Mouse (Mus musculus) thymus, postnatal 25 days (tissue): Measurements from ENCODE around the gene Ccdc142.

ENCODE experiments used
- DNase-seq: peaks from one replicate; pipeline ENCODE4 v3.0.0; 2022

Gene Ccdc142

GRCm38 (mm10) chr6:83086121-83087035, 15.0 kb upstream of the Ccdc142 start, which contains the start of gene Lbx2:
Gene Lbx2 (plus strand): TSS chr6:83086367.
- peak; percentile 22 for DNase-seq

- no peak for DNase-seq
These were observed 14.0 kb upstream of the Ccdc142 start for GRCm38 (mm10) chr6:83087205-83087925.

GRCm38 (mm10) chr6:83087926-83088260, 13.5 kb upstream of the Ccdc142 start:
- no peak for DNase-seq

GRCm38 (mm10) chr6:83092416-83093127, 8.8 kb upstream of the Ccdc142 start:
- no peak for DNase-seq

GRCm38 (mm10) chr6:83095968-83096367, 5.4 kb upstream of the Ccdc142 start:
- peak; percentile 54 for DNase-seq

- no peak for DNase-seq
These were observed 3.0 kb upstream of the Ccdc142 start for GRCm38 (mm10) chr6:83098411-83098810.

GRCm38 (mm10) chr6:83101688-83102556, 521 bp downstream of the Ccdc142 start:
- peak; percentile 81 for DNase-seq

- no peak for DNase-seq
These were observed 1.8 kb downstream of the Ccdc142 start for GRCm38 (mm10) chr6:83103130-83103650.

- DNase-seq: no peak
These were observed 2.8 kb downstream of the Ccdc142 start for GRCm38 (mm10) chr6:83104158-83104557.

- peak; percentile 85 for DNase-seq
These were observed 6.4 kb downstream of the Ccdc142 start for GRCm38 (mm10) chr6:83107566-83108400.

- peak; percentile 72 for DNase-seq
These were observed 7.6 kb downstream of the Ccdc142 start, which contains the start of gene Mrpl53 for GRCm38 (mm10) chr6:83108762-83109668. Gene Mrpl53 (plus strand): TSS chr6:83109040.

GRCm38 (mm10) chr6:83111510-83112136, 10.2 kb downstream of the Ccdc142 start:
- DNase-seq: no peak

- DNase-seq: peak; percentile 93
These were observed 13.7 kb downstream of the Ccdc142 start, which contains the start of gene Mogs for GRCm38 (mm10) chr6:83115011-83115671. Gene Mogs (plus strand): TSS chr6:83115496.

GRCm38 (mm10) chr6:83115682-83116372, 14.4 kb downstream of the Ccdc142 start:
- no peak for DNase-seq

- no peak for DNase-seq
These were observed 15.2 kb downstream of the Ccdc142 start for GRCm38 (mm10) chr6:83116373-83117164.

GRCm38 (mm10) chr6:83117165-83117438, 15.7 kb downstream of the Ccdc142 start:
- DNase-seq: no peak

GRCm38 (mm10) chr6:83117616-83118015, 16.2 kb downstream of the Ccdc142 start:
- no peak for DNase-seq
